In the genomic region with DNA sequence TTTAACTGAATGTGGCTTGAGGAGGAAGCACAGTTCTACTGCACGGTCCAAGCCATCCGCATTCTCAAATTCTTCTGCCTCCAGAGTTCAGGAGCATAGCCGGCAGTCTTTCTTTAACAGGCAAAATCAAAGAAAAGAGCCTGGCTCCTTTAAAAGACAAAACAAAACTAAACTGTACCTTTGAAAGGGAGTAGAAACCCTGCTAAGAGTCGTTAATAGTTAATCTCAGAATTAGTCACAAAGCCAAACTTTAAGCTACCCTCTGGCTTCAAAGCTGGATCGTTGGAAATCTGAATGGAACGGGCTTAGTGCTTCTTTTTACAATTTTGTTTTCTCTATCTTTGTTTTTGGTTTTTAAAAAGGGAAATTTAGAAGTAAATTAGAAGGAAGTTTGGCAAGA, we compare ENCODE assay signal across 22 mouse cellular contexts. TPM values are rescaled to one million over a fixed set of nuclear protein-coding genes. Genes with fewer than 3 reads are reported as not detected.
A peak's percentile ranks its signal among the peaks of the same experiment; 100 is the strongest.
DNase-seq lines count a peak whose midpoint lies in the region; ATAC-seq and TF ChIP-seq lines count a peak whose summit lies in the region.
"Had no signal": no experiment of that assay in that cellular context is flagged by ENCODE, and none has a peak within 500 bp of the region (broad histone marks: within the 10 kb centered on the region; RNA-seq: fewer than 3 reads in every experiment).

No protein-coding gene starts in this region.

- H3K27me3 ChIP-seq in intestine, embryonic 16.5 days (replicated peaks; ENCODE audit: control insufficient read depth, insufficient read depth, low read length) = no peaks in the 10 kb centered on the region
- no peaks in the 10 kb centered on the region for H3K27me3 ChIP-seq in intestine, embryonic 15.5 days (replicated peaks)
- no peaks in the 10 kb centered on the region for H3K27me3 ChIP-seq in limb, embryonic 12.5 days
- no peaks in the 10 kb centered on the region for H3K27me3 ChIP-seq in limb, embryonic 10.5 days (ENCODE audit: low read depth, poor library complexity, severe bottlenecking)
- H3K27me3 ChIP-seq in intestine, postnatal 0 days (replicated peaks; ENCODE audit: control insufficient read depth, insufficient read depth, low read length) = no peaks in the 10 kb centered on the region
- H3K27me3 ChIP-seq in liver, postnatal 0 days (ENCODE audit: insufficient read depth, low read length) = no peaks in the 10 kb centered on the region
- no peaks in the 10 kb centered on the region for H3K27me3 ChIP-seq in embryonic facial prominence, embryonic 10.5 days (replicated peaks; ENCODE audit: low read depth, poor library complexity, severe bottlenecking)
- H3K27me3 ChIP-seq: embryonic facial prominence, embryonic 12.5 days; forebrain, embryonic 13.5 days; heart, embryonic 15.5 days; hindbrain, embryonic 15.5 days; midbrain, embryonic 13.5 days; neural tube, embryonic 12.5 days had no signal

- H3K9ac ChIP-seq in intestine, embryonic 16.5 days (ENCODE audit: low read depth, low read length) = no peak overlapping the region
- no peak overlapping the region for H3K9ac ChIP-seq in intestine, embryonic 15.5 days
- no peak overlapping the region for H3K9ac ChIP-seq in limb, embryonic 12.5 days (replicated peaks)
- H3K9ac ChIP-seq in intestine, postnatal 0 days (ENCODE audit: low read depth, low read length) = no peak overlapping the region
- H3K9ac ChIP-seq in liver, postnatal 0 days (replicated peaks) = no peak overlapping the region
- H3K9ac ChIP-seq: embryonic facial prominence, embryonic 12.5 days; forebrain, embryonic 13.5 days; heart, embryonic 15.5 days; hindbrain, embryonic 15.5 days; midbrain, embryonic 13.5 days; neural tube, embryonic 12.5 days had no signal

- DNase-seq in limb, embryonic 10.5 days (ENCODE audit: low spot score) = no peak
- no peak for DNase-seq in liver, postnatal 0 days
- DNase-seq in T-cell, adult 2 months (ENCODE audit: low spot score) = no peak
- DNase-seq in embryonic facial prominence, embryonic 10.5 days (ENCODE audit: low spot score) = no peak
- DNase-seq: cerebellum, adult 8-10 months; gastrocnemius, postnatal 36 days; heart, postnatal 4 days; lung, postnatal 10 days; right cerebral cortex, postnatal 4 days; thymus, postnatal 14 days had no signal

- H3K4me1 ChIP-seq in intestine, embryonic 16.5 days (ENCODE audit: control insufficient read depth, insufficient read depth, low read length) = peaks cover 9% of the 10 kb centered on the region; the same call in 1 of the 2 replicates
- H3K4me1 ChIP-seq in intestine, embryonic 15.5 days (replicated peaks) = 0 out of 2 replicates have a peak, but pooled peaks cover 5% of the 10 kb centered on the region
- H3K4me1 ChIP-seq in limb, embryonic 12.5 days (replicated peaks) = peaks cover 37% of the 10 kb centered on the region
- H3K4me1 ChIP-seq in limb, embryonic 10.5 days = peaks cover 31% of the 10 kb centered on the region
- 0 out of 2 replicates have a peak, but pooled peaks cover 3% of the 10 kb centered on the region for H3K4me1 ChIP-seq in intestine, postnatal 0 days (replicated peaks; ENCODE audit: control insufficient read depth, insufficient read depth, low read length)
- peaks cover 5% of the 10 kb centered on the region for H3K4me1 ChIP-seq in liver, postnatal 0 days (ENCODE audit: insufficient read depth)
- peaks cover 37% of the 10 kb centered on the region for H3K4me1 ChIP-seq in embryonic facial prominence, embryonic 10.5 days
- H3K4me1 ChIP-seq: embryonic facial prominence, embryonic 12.5 days; heart, embryonic 15.5 days; hindbrain, embryonic 15.5 days; neural tube, embryonic 12.5 days had no signal

- no peak for ATAC-seq in intestine, embryonic 16.5 days
- no peak for ATAC-seq in intestine, embryonic 15.5 days
- no peak for ATAC-seq in limb, embryonic 12.5 days (ENCODE audit: insufficient number of reproducible peaks, insufficient read depth, low FRiP score, low TSS enrichment, low read depth)
- no peak for ATAC-seq in intestine, postnatal 0 days
- ATAC-seq in liver, postnatal 0 days = no peak
- ATAC-seq: CD4-positive, CD25-positive, alpha-beta regulatory T cell, adult 4 months; forebrain, embryonic 13.5 days; midbrain, embryonic 13.5 days had no signal

- H3K9me3 ChIP-seq in intestine, embryonic 16.5 days (ENCODE audit: control insufficient read depth, low read length) = no peaks in the 10 kb centered on the region
- H3K9me3 ChIP-seq in intestine, embryonic 15.5 days = no peaks in the 10 kb centered on the region
- H3K9me3 ChIP-seq in limb, embryonic 12.5 days = no peaks in the 10 kb centered on the region
- no peaks in the 10 kb centered on the region for H3K9me3 ChIP-seq in limb, embryonic 10.5 days (replicated peaks)
- H3K9me3 ChIP-seq in intestine, postnatal 0 days (ENCODE audit: control insufficient read depth) = no peaks in the 10 kb centered on the region
- H3K9me3 ChIP-seq in liver, postnatal 0 days (ENCODE audit: low read length) = no peaks in the 10 kb centered on the region
- no peaks in the 10 kb centered on the region for H3K9me3 ChIP-seq in embryonic facial prominence, embryonic 10.5 days
- H3K9me3 ChIP-seq: embryonic facial prominence, embryonic 12.5 days; forebrain, embryonic 13.5 days; heart, embryonic 15.5 days; hindbrain, embryonic 15.5 days; midbrain, embryonic 13.5 days; neural tube, embryonic 12.5 days had no signal

- no peak overlapping the region for H3K4me3 ChIP-seq in intestine, embryonic 16.5 days (ENCODE audit: low read length)
- no peak overlapping the region for H3K4me3 ChIP-seq in intestine, embryonic 15.5 days (replicated peaks)
- no peak overlapping the region for H3K4me3 ChIP-seq in limb, embryonic 12.5 days (replicated peaks)
- H3K4me3 ChIP-seq in limb, embryonic 10.5 days = no peak overlapping the region
- no peak overlapping the region for H3K4me3 ChIP-seq in intestine, postnatal 0 days (ENCODE audit: low read depth, low read length)
- no peak overlapping the region for H3K4me3 ChIP-seq in liver, postnatal 0 days (ENCODE audit: low read depth, low read length)
- H3K4me3 ChIP-seq in embryonic facial prominence, embryonic 10.5 days = no peak overlapping the region
- H3K4me3 ChIP-seq: embryonic facial prominence, embryonic 12.5 days; erythroblast, embryonic 14.5 days; forebrain, embryonic 13.5 days; heart, embryonic 15.5 days; hindbrain, embryonic 15.5 days; midbrain, embryonic 13.5 days; neural tube, embryonic 12.5 days had no signal

- peak overlapping the region; percentile 29; the same call in 1 of the 2 replicates for H3K27ac ChIP-seq in intestine, embryonic 16.5 days (ENCODE audit: low read length)
- no peak overlapping the region for H3K27ac ChIP-seq in intestine, embryonic 15.5 days
- 0 out of 2 replicates have a peak overlapping the region, but pooled peaks have one; percentile 17 for H3K27ac ChIP-seq in limb, embryonic 12.5 days
- no peak overlapping the region for H3K27ac ChIP-seq in limb, embryonic 10.5 days
- peak overlapping the region; percentile 68; the same call in 1 of the 2 replicates for H3K27ac ChIP-seq in intestine, postnatal 0 days (ENCODE audit: low read depth, low read length)
- H3K27ac ChIP-seq in liver, postnatal 0 days (ENCODE audit: low read depth) = peak overlapping the region; percentile 76
- no peak overlapping the region for H3K27ac ChIP-seq in embryonic facial prominence, embryonic 10.5 days (replicated peaks)
- H3K27ac ChIP-seq: embryonic facial prominence, embryonic 12.5 days; forebrain, embryonic 13.5 days; heart, embryonic 15.5 days; hindbrain, embryonic 15.5 days; midbrain, embryonic 13.5 days; neural tube, embryonic 12.5 days had no signal

- WGBS in intestine, embryonic 16.5 days = 46% methylated on average over 6 of the region's 6 CpGs
- 49% methylated on average over 6 of the region's 6 CpGs for WGBS in intestine, embryonic 15.5 days
- WGBS in limb, embryonic 12.5 days = 36% methylated on average over 6 of the region's 6 CpGs
- WGBS in limb, embryonic 10.5 days = 63% methylated on average over 6 of the region's 6 CpGs
- WGBS in intestine, postnatal 0 days = 38% methylated on average over 6 of the region's 6 CpGs
- WGBS in liver, postnatal 0 days (ENCODE audit: insufficient replicate concordance) = 66% methylated on average over 6 of the region's 6 CpGs
- WGBS in embryonic facial prominence, embryonic 10.5 days = 40% methylated on average over 6 of the region's 6 CpGs

- TF ChIP-seq EP300 in liver, postnatal 0 days (IDR thresholded peaks at IDR 0.05; ENCODE audit: low read depth) = no peak

- TF ChIP-seq CTCF in intestine, postnatal 0 days (IDR thresholded peaks at IDR 0.05; ENCODE audit: low read depth) = no peak
- no peak for TF ChIP-seq CTCF in liver, postnatal 0 days (IDR thresholded peaks at IDR 0.05; ENCODE audit: low read depth)

- no peak overlapping the region; the same call in 1 of the 2 replicates for H3K4me2 ChIP-seq in intestine, embryonic 16.5 days (ENCODE audit: low read depth, low read length)
- H3K4me2 ChIP-seq in intestine, embryonic 15.5 days (replicated peaks) = no peak overlapping the region
- no peak overlapping the region for H3K4me2 ChIP-seq in limb, embryonic 12.5 days
- peak overlapping the region; percentile 9; the same call in 1 of the 2 replicates for H3K4me2 ChIP-seq in intestine, postnatal 0 days (replicated peaks; ENCODE audit: low read depth)
- H3K4me2 ChIP-seq in liver, postnatal 0 days (ENCODE audit: low read depth, low read length) = peak overlapping the region; percentile 48
- H3K4me2 ChIP-seq: embryonic facial prominence, embryonic 12.5 days; forebrain, embryonic 13.5 days; heart, embryonic 15.5 days; hindbrain, embryonic 15.5 days; midbrain, embryonic 13.5 days; neural tube, embryonic 12.5 days had no signal

- no peaks in the 10 kb centered on the region for H3K36me3 ChIP-seq in intestine, embryonic 16.5 days (ENCODE audit: control insufficient read depth, insufficient read depth, low read length)
- no peaks in the 10 kb centered on the region for H3K36me3 ChIP-seq in intestine, embryonic 15.5 days
- no peaks in the 10 kb centered on the region for H3K36me3 ChIP-seq in limb, embryonic 12.5 days
- no peaks in the 10 kb centered on the region for H3K36me3 ChIP-seq in limb, embryonic 10.5 days
- H3K36me3 ChIP-seq in intestine, postnatal 0 days (ENCODE audit: control insufficient read depth, insufficient read depth) = no peaks in the 10 kb centered on the region
- H3K36me3 ChIP-seq in liver, postnatal 0 days (replicated peaks; ENCODE audit: insufficient read depth, low read length) = no peaks in the 10 kb centered on the region; the same call in 1 of the 2 replicates
- H3K36me3 ChIP-seq in embryonic facial prominence, embryonic 10.5 days (replicated peaks) = no peaks in the 10 kb centered on the region
- H3K36me3 ChIP-seq: embryonic facial prominence, embryonic 12.5 days; heart, embryonic 15.5 days; hindbrain, embryonic 15.5 days; midbrain, embryonic 13.5 days; neural tube, embryonic 12.5 days had no signal

RNA-seq across cellular contexts. Expression of a gene that starts 37.7 kb away (rescaled TPM):
- 1.4 and 3.4 TPM in 2 replicates for polyA plus RNA-seq in intestine, embryonic 16.5 days (2015; fragmentation: Nextera tagmentation; extraction: Ambion mirVana)
- polyA plus RNA-seq in intestine, embryonic 15.5 days (2015; fragmentation: Nextera tagmentation; extraction: Ambion mirVana) = 0.85 and 0.90 TPM in 2 replicates
- 0.23 and 0.33 TPM in 2 replicates for polyA plus RNA-seq in limb, embryonic 12.5 days (2016; fragmentation: Nextera tagmentation; extraction: Ambion mirVana)
- polyA plus RNA-seq in limb, embryonic 10.5 days (2016; fragmentation: Nextera tagmentation; extraction: Ambion mirVana) = not detected in 2 replicates
- 8.4 TPM in 2 replicates for polyA plus RNA-seq in intestine, postnatal 0 days (2015; fragmentation: Nextera tagmentation; extraction: Ambion mirVana)
- 6.0 and 6.1 TPM in 2 replicates for polyA plus RNA-seq in liver, postnatal 0 days (2015; fragmentation: Nextera tagmentation; extraction: Ambion mirVana)
- polyA plus RNA-seq in embryonic facial prominence, embryonic 10.5 days (2016; fragmentation: Nextera tagmentation; extraction: Ambion mirVana) = 0.05 and 0.22 TPM in 2 replicates
- polyA plus RNA-seq: CD4-positive, CD25-positive, alpha-beta regulatory T cell, adult 4 months; erythroblast, embryonic 14.5 days; forebrain, embryonic 13.5 days; neural tube, embryonic 12.5 days had no signal

Comparison
In these comparisons a context has a peak if more than half of its experiments do, and no peak if none do; other contexts are left out.
1. H3K27ac ChIP-seq: peak in intestine, embryonic 16.5 days (single experiment), limb, embryonic 12.5 days (single experiment), intestine, postnatal 0 days (single experiment) and liver, postnatal 0 days (single experiment); none in intestine, embryonic 15.5 days (single experiment), limb, embryonic 10.5 days (single experiment) and embryonic facial prominence, embryonic 10.5 days (single experiment).
2. H3K4me2 ChIP-seq: peak in intestine, postnatal 0 days (single experiment) and liver, postnatal 0 days (single experiment); none in intestine, embryonic 16.5 days (single experiment), intestine, embryonic 15.5 days (single experiment) and limb, embryonic 12.5 days (single experiment).